Mouse (Mus musculus) intestine, embryonic 16.5 days (tissue): ENCODE data around the gene Abcc1. TPM values are rescaled to one million over a fixed set of nuclear protein-coding genes. Genes with fewer than 3 reads are reported as not detected.

Source experiments
- ATAC-seq: fragments of 200-750 bp; cut with Nextera tagmentation; 2 replicates; pipeline ENCODE4 v1.8.0; 2017; ENCODE audit warnings: moderate TSS enrichment, moderate library complexity
- H3K27ac ChIP-seq: fragments of 300-500 bp; sonication (generic); 2 replicates; pipeline ENCODE4 v1.5.1; 2014; ENCODE audit warnings: mild to moderate bottlenecking, low read length
- H3K27me3 ChIP-seq: fragments of 300-500 bp; sonication (generic); replicated peaks from 2 replicates; pipeline ENCODE4 v1.6.1; 2014; ENCODE audit warnings: low read length, control low read depth, mixed read lengths; ENCODE audit not compliant: control insufficient read depth, insufficient read depth
- H3K36me3 ChIP-seq: fragments of 300-500 bp; sonication (generic); 2 replicates; pipeline ENCODE4 v1.6.1; 2014; ENCODE audit warnings: low read length, control low read depth; ENCODE audit not compliant: control insufficient read depth, insufficient read depth
- H3K4me1 ChIP-seq: fragments of 300-500 bp; sonication (generic); 2 replicates; pipeline ENCODE4 v1.6.1; 2014; ENCODE audit warnings: low read length, control low read depth, mixed read lengths; ENCODE audit not compliant: control insufficient read depth, insufficient read depth
- H3K4me2 ChIP-seq: fragments of 300-500 bp; sonication (generic); 2 replicates; pipeline ENCODE4 v1.6.1; 2014; ENCODE audit warnings: low read depth, low read length, control low read depth
- H3K4me3 ChIP-seq: fragments of 300-500 bp; sonication (generic); 2 replicates; pipeline ENCODE4 v1.5.1; 2014; ENCODE audit warnings: mild to moderate bottlenecking, low read length
- H3K9ac ChIP-seq: fragments of 300-500 bp; sonication (generic); 2 replicates; pipeline ENCODE4 v1.6.1; 2014; ENCODE audit warnings: low read depth, low read length
- H3K9me3 ChIP-seq: fragments of 300-500 bp; sonication (generic); 2 replicates; pipeline ENCODE4 v1.6.1; 2016; ENCODE audit warnings: low read length, control low read depth; ENCODE audit not compliant: control insufficient read depth
- WGBS: fragments of 180-500 bp; shearing (Covaris S2); extraction: QIAGEN DNeasy Blood & Tissue Kit; methylation state at CpG from one replicate; pipeline ENCODE4 v1.1.7; 2014; 5-methylcytosine and 5-hydroxymethylcytosine counted together
- polyA plus RNA-seq: library from polyadenylated mRNA; unstranded; fragments of >200 nt; fragmentation: Nextera tagmentation; extraction: Ambion mirVana; gene quantifications from 2 replicates; pipeline ENCODE4 v1.2.1, GENCODE M21; 2015

Gene Abcc1
- polyA plus RNA-seq, 1 experiment from 2014 or later = 7.1 TPM

DNA sequence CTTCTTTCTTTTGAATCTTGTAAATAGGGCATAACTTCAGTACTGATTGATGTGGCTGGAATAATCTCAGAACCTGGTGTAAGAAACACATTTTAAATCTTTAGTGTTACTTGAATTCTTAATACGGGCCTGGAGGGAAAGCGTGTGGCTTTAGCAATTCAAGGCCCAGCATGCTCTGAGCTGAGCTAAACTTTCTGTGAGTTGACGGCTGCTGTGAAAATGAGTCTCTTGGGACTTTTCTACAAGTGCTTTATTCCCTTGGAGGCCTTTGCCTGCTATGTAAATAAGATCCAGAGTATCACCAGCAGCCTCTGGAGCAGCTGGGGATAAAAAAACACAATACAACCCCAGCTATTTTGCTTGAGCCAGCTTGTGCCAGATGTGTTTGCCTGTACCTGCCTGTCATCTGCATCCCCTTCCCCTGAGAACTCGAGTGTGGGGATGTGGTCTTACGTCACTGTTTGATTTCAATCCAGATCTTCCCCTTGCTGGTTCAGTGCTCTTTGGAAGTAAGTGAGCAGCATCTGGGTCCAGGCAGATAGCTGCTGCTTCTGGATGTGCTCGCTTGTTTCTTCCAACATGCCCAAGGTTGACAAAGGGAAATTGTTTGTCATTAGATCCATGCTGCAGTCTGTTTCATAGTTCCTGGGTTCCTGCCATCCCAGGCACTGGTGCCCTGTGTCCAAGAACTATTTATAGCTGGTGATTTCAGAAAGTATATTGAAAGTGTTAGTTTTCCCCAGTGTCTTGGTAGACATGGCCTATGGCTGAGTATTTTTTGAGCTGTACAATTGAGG lies 82.9 kb downstream of the Abcc1 start:
- Histone ChIP-seq H3K4me1 (no peaks in the 10 kb centered on the region), H3K27ac (no peak overlapping the region), H3K4me3 (no peak overlapping the region), H3K27me3 (no peaks in the 10 kb centered on the region), H3K4me2 (no peak overlapping the region), H3K9ac (no peak overlapping the region), H3K9me3 (no peaks in the 10 kb centered on the region), H3K36me3 (peaks cover 2% of the 10 kb centered on the region; the same call in 1 of the 2 replicates)
- no peak for ATAC-seq
- WGBS = 59% methylated on average over 6 of the region's 6 CpGs

DNA sequence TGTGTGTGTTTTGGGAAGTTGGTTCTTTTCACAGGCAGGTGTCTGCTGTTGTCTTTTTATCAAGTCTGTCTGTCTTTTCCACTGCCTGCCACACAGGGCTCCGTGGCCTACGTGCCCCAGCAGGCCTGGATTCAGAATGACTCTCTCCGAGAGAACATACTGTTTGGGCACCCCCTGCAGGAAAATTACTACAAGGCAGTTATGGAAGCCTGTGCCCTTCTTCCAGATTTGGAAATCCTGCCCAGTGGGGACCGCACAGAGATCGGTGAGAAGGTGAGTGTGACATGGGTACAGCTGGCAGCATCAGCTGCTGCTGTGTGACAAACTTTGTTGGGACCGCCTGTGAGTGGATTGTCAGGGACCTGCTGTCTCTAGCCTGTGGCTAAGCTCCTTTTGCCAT lies 83.8 kb downstream of the Abcc1 start:
- Histone ChIP-seq H3K27me3 (no peaks in the 10 kb centered on the region), H3K36me3 (peaks cover 2% of the 10 kb centered on the region; the same call in 1 of the 2 replicates), H3K4me1 (no peaks in the 10 kb centered on the region), H3K27ac (no peak overlapping the region), H3K4me2 (no peak overlapping the region), H3K4me3 (no peak overlapping the region), H3K9me3 (no peaks in the 10 kb centered on the region), H3K9ac (no peak overlapping the region)
- 89% methylated on average over 6 of the region's 6 CpGs for WGBS
- no peak for ATAC-seq

DNA sequence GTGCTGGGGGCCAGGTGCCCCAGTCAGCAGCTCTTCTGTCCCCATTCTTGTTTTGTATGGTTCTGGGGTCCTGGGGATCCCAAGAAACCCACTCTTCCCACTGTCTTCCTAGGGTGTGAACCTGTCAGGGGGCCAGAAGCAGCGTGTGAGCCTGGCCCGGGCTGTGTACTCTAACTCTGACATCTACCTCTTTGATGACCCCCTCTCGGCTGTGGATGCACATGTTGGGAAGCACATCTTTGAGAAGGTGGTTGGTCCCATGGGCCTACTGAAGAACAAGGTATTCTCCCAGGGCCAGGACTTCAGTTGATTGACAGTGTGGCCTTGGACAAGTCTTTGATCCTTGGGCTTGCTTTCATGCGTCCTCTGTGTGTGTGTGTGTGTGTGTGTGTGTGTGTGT lies 86.0 kb downstream of the Abcc1 start:
- Histone ChIP-seq H3K9ac (no peak overlapping the region), H3K4me2 (no peak overlapping the region), H3K27ac (no peak overlapping the region), H3K4me3 (no peak overlapping the region), H3K9me3 (no peaks in the 10 kb centered on the region), H3K4me1 (no peaks in the 10 kb centered on the region), H3K36me3 (peaks cover 2% of the 10 kb centered on the region; the same call in 1 of the 2 replicates), H3K27me3 (no peaks in the 10 kb centered on the region)
- WGBS = 83% methylated on average over 4 of the region's 4 CpGs
- ATAC-seq = no peak

DNA sequence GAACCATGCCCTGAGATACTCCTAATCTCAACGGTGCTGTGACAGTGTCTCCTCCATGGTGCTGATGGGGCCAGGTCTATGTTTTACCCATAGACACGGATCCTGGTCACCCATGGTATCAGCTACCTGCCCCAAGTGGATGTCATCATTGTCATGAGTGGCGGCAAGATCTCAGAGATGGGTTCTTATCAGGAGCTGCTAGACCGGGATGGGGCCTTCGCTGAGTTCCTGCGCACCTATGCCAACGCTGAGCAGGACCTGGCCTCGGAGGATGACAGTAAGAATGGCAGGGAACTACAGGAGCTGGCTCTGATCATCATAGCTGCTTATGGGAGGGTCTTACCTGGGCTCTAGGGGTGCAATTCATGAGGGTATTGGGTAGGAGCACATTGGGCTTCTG lies 86.9 kb downstream of the Abcc1 start:
- H3K9ac ChIP-seq = no peak overlapping the region
- ATAC-seq = no peak
- no peaks in the 10 kb centered on the region for H3K4me1 ChIP-seq
- no peak overlapping the region for H3K4me3 ChIP-seq
- H3K27me3 ChIP-seq = no peaks in the 10 kb centered on the region
- peaks cover 2% of the 10 kb centered on the region; the same call in 1 of the 2 replicates for H3K36me3 ChIP-seq
- H3K27ac ChIP-seq = no peak overlapping the region
- 96% methylated on average over 8 of the region's 8 CpGs for WGBS
- H3K9me3 ChIP-seq = no peaks in the 10 kb centered on the region
- no peak overlapping the region for H3K4me2 ChIP-seq

DNA sequence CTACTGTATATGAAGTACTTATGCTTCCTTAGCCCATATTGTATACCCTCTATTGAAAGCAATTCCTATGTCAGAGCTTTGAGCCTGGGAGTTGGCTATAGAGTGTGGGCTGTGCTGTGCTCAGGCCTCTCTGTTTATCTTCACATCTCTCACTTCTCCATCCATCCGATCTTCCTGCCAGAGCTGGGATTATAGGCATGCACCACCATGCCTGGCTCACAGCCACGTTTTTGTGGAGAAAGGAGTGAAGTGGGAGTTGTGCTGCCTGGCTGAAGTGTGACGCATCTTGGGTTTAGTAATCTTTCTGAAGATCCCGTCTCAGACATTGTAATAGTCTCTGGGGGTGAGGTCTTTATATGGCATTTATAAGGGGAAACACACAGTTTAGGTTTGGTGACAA lies 88.5 kb downstream of the Abcc1 start:
- Histone ChIP-seq H3K27ac (no peak overlapping the region), H3K4me2 (no peak overlapping the region), H3K9ac (no peak overlapping the region), H3K4me1 (no peaks in the 10 kb centered on the region), H3K9me3 (no peaks in the 10 kb centered on the region), H3K4me3 (no peak overlapping the region), H3K27me3 (no peaks in the 10 kb centered on the region), H3K36me3 (peaks cover 2% of the 10 kb centered on the region; the same call in 1 of the 2 replicates)
- ATAC-seq = no peak
- 68% methylated on average over 4 of the region's 4 CpGs for WGBS

DNA sequence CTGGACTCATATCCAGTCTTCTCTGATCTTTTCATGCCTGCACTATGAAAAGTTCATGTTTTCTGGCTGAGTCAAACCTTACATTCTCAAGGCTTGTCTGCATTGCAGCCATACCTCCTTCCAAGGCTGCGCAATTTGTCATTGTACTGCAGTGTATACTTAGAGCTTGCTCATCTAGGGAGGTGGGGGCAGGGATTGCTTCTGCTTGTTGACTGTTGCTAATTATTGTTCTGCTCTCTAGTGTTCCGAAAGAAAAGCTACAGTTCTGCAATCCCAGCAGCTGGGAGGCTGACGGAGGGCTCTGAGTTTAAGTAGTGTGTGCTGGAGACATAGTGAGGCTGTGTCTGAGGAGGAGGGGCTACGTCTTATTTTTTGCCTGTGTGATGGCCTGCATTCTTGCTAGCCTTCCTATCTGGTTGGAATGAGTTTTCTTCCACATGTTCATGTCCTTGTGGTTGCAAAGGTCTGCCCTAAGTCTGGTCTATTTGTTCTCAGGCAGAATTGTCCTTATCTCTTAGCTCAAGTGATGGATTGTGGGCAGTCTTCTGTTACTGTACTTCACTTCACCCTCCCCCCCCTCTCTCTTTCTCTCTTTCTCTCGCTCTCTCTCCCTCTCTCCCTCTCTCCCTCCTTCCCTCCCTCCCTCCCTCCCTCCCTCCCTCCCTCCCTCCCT lies 90.2 kb downstream of the Abcc1 start:
- peak; percentile 72 for ATAC-seq
- no peaks in the 10 kb centered on the region for H3K9me3 ChIP-seq
- H3K36me3 ChIP-seq = peaks cover 2% of the 10 kb centered on the region; the same call in 1 of the 2 replicates
- no peak overlapping the region for H3K4me3 ChIP-seq
- no peak overlapping the region for H3K27ac ChIP-seq
- H3K9ac ChIP-seq = no peak overlapping the region
- no peak overlapping the region for H3K4me2 ChIP-seq
- 56% methylated on average over 5 of the region's 5 CpGs for WGBS
- H3K4me1 ChIP-seq = no peaks in the 10 kb centered on the region
- H3K27me3 ChIP-seq = no peaks in the 10 kb centered on the region

DNA sequence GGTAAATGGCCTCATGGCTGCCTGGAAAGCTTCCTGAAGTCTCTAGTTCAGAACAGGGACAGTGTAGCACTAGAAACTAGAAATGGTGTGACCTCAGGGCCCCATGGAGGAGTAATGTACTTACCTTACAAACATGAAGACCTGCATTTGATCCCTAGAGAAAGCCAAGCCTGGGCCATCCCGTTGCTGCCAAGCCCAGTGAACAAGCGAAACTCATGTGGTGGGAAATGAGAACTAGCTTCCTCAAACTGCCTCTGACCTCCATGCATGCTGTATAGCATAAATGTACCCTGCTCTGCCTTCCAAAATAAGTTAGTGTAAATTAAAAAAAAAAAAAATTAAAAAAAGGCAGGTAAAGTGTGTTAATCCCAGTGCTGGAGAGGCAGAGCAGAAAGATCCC lies 101.2 kb downstream of the Abcc1 start:
- Histone ChIP-seq H3K4me1 (no peaks in the 10 kb centered on the region), H3K27ac (no peak overlapping the region), H3K36me3 (peaks cover 3% of the 10 kb centered on the region; the same call in 1 of the 2 replicates), H3K9me3 (no peaks in the 10 kb centered on the region), H3K4me2 (no peak overlapping the region), H3K27me3 (no peaks in the 10 kb centered on the region), H3K9ac (no peak overlapping the region), H3K4me3 (no peak overlapping the region)
- ATAC-seq = no peak
- WGBS = 90% methylated on average over 2 of the region's 2 CpGs

DNA sequence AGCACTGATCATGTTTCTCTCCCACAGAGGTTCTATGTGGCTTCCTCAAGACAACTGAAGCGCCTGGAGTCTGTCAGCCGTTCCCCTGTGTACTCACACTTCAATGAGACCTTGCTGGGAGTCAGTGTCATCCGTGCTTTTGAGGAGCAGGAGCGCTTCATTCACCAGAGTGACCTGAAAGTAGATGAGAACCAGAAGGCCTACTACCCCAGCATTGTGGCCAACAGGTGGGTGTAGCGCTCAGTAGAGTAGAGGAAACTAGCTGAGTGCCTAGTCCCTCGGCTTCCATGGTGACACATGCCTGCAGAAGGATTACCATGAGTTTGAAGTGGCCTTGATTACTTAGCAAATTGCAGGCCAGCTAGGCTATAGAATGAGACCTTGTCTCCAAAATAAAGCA lies 103.7 kb downstream of the Abcc1 start:
- H3K4me3 ChIP-seq = no peak overlapping the region
- H3K36me3 ChIP-seq = peaks cover 3% of the 10 kb centered on the region; the same call in 1 of the 2 replicates
- H3K4me2 ChIP-seq = no peak overlapping the region
- H3K9ac ChIP-seq = no peak overlapping the region
- 89% methylated on average over 6 of the region's 6 CpGs for WGBS
- no peak for ATAC-seq
- H3K27me3 ChIP-seq = no peaks in the 10 kb centered on the region
- no peaks in the 10 kb centered on the region for H3K9me3 ChIP-seq
- no peaks in the 10 kb centered on the region for H3K4me1 ChIP-seq
- H3K27ac ChIP-seq = no peak overlapping the region

DNA sequence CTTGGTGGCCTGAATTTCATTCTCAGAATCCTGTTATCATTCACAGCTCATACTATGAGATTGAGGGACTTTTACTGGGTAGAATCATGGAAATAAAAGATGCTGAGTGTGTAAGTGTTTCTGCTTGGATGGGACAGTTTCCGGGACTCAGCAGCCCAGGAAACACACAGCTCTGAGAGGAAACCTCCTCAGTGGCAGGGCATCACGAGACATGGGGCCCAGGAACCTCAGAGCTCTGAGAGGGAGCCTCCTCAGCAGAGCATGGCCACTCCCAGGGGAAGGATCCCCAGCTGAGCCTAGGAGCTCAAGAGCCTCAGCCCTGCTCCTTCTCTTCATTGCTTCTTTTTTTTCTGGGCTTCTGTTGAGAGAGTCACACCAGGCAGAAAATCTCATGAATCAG lies 107.0 kb downstream of the Abcc1 start:
- no peak for ATAC-seq
- Histone ChIP-seq H3K4me2 (no peak overlapping the region), H3K36me3 (peaks cover 3% of the 10 kb centered on the region; the same call in 1 of the 2 replicates), H3K27me3 (no peaks in the 10 kb centered on the region), H3K4me3 (no peak overlapping the region), H3K27ac (no peak overlapping the region), H3K9me3 (no peaks in the 10 kb centered on the region), H3K4me1 (no peaks in the 10 kb centered on the region), H3K9ac (no peak overlapping the region)
- WGBS = 84% methylated on average over 2 of the region's 2 CpGs
